Mouse (Mus musculus) embryonic facial prominence, embryonic 12.5 days (tissue): Measurements from ENCODE around the gene Tnfrsf25. TPM values are rescaled to one million over a fixed set of nuclear protein-coding genes. Genes with fewer than 3 reads are reported as not detected.

ENCODE experiments used
- ATAC-seq: fragments of 200-750 bp; cut with Nextera tagmentation; 2 replicates; pipeline ENCODE4 v1.8.0; 2017; ENCODE audit not compliant: insufficient number of reproducible peaks, insufficient read depth, low FRiP score, low TSS enrichment
- H3K27ac ChIP-seq: fragments of 300-500 bp; sonication (generic); 2 replicates; pipeline ENCODE4 v1.5.1; 2016; ENCODE audit warnings: mild to moderate bottlenecking
- H3K27me3 ChIP-seq: fragments of 300-500 bp; sonication (generic); 2 replicates; pipeline ENCODE4 v1.6.1; 2016; ENCODE audit warnings: mild to moderate bottlenecking, moderate library complexity
- H3K36me3 ChIP-seq: fragments of 300-500 bp; sonication (generic); 2 replicates; pipeline ENCODE4 v1.6.1; 2016; ENCODE audit warnings: mild to moderate bottlenecking
- H3K4me1 ChIP-seq: fragments of 300-500 bp; sonication (generic); 2 replicates; pipeline ENCODE4 v1.6.1; 2016
- H3K4me2 ChIP-seq: fragments of 300-500 bp; sonication (generic); replicated peaks from 2 replicates; pipeline ENCODE4 v1.6.1; 2016; ENCODE audit warnings: mild to moderate bottlenecking, moderate library complexity
- H3K4me3 ChIP-seq: fragments of 300-500 bp; sonication (generic); 2 replicates; pipeline ENCODE4 v1.5.1; 2016; ENCODE audit warnings: mild to moderate bottlenecking
- H3K9ac ChIP-seq: fragments of 300-500 bp; sonication (generic); 2 replicates; pipeline ENCODE4 v1.6.1; 2016; ENCODE audit warnings: mild to moderate bottlenecking, moderate library complexity
- H3K9me3 ChIP-seq: fragments of 300-500 bp; sonication (generic); 2 replicates; pipeline ENCODE4 v1.6.1; 2016; ENCODE audit warnings: mild to moderate bottlenecking, moderate library complexity
- WGBS: fragments of 180-500 bp; shearing (Covaris S2); methylation state at CpG from one replicate; pipeline ENCODE4 v1.1.7; 2016; 5-methylcytosine and 5-hydroxymethylcytosine counted together
- polyA plus RNA-seq: library from polyadenylated mRNA; unstranded; fragments of >200 nt; fragmentation: Nextera tagmentation; extraction: Ambion mirVana; gene quantifications from 2 replicates; pipeline ENCODE4 v1.2.1, GENCODE M21; 2016

Tnfrsf25 gene
- polyA plus RNA-seq, 1 experiment from 2014 or later, result 1.1 TPM

DNA sequence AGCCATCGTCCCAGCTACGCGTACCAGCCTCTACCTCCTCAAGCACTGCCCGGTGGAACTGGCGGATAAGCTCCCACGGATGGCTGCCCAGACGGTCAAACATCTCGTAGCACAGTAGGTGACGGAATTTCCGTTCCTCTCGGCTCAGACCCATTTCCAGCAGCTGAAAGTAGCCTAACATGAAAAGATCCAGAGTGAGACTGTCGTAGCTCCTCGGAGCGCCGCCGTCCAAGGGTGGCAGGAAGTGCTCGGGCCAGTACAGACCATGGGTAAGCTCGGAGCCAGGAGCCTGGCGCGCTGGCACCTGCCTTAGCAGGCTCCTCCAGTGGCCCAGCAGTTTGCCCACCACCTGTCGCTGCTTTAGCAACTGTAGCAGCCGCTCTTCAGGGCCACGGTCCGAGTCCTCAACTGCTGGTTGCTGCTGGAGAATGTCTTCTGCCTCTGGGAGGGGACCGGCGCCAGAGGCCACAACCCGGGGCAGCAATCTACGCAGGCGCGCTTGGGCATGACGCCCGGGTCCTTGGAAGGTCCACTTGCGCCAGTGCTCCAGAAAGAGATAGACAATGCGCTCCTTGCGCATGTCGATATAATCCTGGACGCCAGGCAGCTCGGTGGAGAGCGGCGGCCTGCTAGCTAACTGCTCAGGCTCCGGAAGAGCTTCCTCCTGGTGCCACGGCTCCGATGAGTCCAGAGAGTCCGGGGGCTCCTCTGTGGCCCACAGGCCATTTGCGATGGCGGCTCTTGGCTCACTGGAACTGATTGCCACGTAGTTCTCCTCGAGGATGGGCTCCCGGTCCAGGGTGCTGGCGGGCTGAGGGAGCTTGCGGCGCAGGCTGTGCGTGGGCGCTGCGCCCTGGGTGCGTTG is 9.7 kb downstream of the Tnfrsf25 start:
- WGBS, result 8% methylated on average over 56 of the region's 56 CpGs
- Histone ChIP-seq H3K4me3 (peak overlapping the region; percentile 17; the same call in 1 of the 2 replicates), H3K27ac (no peak overlapping the region), H3K4me2 (peak overlapping the region; percentile 30), H3K27me3 (peaks cover 99% of the 10 kb centered on the region), H3K9ac (no peak overlapping the region), H3K9me3 (no peaks in the 10 kb centered on the region), H3K4me1 (peaks cover 28% of the 10 kb centered on the region), H3K36me3 (no peaks in the 10 kb centered on the region)
- ATAC-seq, result no peak

DNA sequence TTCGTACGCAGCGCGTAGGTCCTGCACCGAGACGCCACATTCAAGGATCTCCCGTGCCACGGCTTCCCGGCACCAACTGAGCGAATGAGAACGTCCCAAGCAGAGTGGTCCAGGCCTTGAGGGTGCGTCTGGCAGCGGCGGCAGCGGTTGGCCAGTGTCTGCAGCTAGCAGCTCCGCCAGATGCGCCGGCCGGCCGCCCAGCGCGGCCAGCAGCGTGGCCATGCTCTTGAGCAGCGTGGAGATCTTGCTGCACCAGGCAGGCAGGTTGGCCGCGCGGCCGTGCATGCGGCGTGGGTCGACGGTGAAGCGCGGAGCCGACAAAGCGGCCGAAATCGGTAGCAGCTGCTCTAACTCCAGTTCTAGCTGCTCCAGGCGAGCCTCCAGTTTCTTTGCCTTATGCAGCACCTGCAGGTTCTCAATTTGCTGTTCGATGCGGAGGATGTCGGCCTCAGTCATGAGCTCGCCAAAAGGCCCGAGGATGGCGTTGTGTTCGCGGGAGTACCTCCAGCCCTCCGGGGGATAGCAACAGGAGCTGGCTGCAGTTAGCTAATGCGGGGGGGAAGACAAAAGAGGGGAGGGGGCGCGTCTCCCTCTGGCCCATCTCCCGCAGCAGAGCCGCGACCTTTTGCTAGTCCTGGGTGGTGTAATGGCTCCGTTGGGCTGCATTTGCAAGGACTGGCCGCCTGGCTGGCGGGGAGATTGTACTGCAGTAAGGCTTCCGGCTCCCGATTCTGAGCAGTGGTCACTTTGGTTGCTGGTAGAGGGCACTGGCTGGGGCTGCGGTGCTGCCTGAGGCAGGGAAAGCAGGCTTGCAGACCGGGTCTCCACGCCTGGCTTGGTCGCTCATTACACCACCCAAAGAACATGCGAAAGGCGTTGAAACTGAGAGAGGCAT is 10.5 kb downstream of the Tnfrsf25 start:
- Histone ChIP-seq H3K9me3 (no peaks in the 10 kb centered on the region), H3K27ac (no peak overlapping the region), H3K36me3 (no peaks in the 10 kb centered on the region), H3K9ac (no peak overlapping the region), H3K4me2 (peak overlapping the region; percentile 30), H3K4me3 (peak overlapping the region; percentile 17; the same call in 1 of the 2 replicates), H3K27me3 (peaks cover 99% of the 10 kb centered on the region), H3K4me1 (peaks cover 28% of the 10 kb centered on the region)
- 5% methylated on average over 65 of the region's 65 CpGs for WGBS
- no peak for ATAC-seq

DNA sequence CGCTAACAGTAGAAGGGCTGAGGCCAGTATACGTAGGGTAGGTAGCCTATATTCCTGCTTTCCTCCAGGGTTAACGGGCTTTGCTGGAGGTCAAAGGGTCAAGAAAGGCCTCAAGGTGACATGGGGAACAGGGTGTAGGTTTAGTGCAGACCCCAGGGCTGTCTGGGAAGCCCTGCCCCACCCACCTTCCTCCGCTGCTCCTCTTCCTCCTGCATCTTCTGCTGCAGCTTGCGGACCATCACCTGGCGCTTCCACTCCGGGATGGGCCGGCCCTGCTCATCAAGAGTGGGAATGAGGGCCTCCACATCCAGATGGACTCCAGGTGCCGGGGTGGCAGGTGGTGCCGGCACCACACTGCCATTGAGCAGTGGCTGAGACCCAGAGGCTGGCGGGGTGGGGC is 12.2 kb downstream of the Tnfrsf25 start:
- Histone ChIP-seq H3K4me2 (no peak overlapping the region), H3K4me3 (no peak overlapping the region), H3K9ac (no peak overlapping the region), H3K27ac (no peak overlapping the region), H3K27me3 (peaks cover 100% of the 10 kb centered on the region), H3K36me3 (no peaks in the 10 kb centered on the region), H3K9me3 (no peaks in the 10 kb centered on the region), H3K4me1 (peaks cover 41% of the 10 kb centered on the region)
- no peak for ATAC-seq
- 71% methylated on average over 11 of the region's 11 CpGs for WGBS

DNA sequence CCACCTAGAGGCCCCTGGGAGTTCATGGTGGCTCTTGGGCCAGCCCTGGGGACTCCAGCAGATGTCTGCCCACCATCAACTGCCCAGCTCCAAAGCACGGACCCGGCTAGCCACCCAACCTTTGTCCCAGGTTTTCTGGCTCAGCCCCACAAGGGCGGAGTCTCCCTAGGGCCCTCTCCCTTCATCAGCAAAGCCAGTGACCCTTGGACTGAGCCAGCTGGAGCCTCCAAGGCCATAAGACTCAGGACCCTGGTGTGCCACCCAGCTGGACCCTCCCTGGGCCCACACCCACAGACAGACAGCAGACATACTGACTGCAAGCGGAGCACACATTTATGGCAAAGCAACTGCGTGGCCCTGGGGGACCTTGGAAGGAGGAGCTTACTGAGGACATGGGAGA is 13.1 kb downstream of the Tnfrsf25 start:
- Histone ChIP-seq H3K9ac (no peak overlapping the region), H3K27me3 (peaks cover 100% of the 10 kb centered on the region), H3K4me2 (no peak overlapping the region), H3K27ac (no peak overlapping the region), H3K4me1 (peaks cover 41% of the 10 kb centered on the region), H3K36me3 (no peaks in the 10 kb centered on the region), H3K9me3 (no peaks in the 10 kb centered on the region), H3K4me3 (no peak overlapping the region)
- WGBS, result 52% methylated on average over 5 of the region's 5 CpGs
- ATAC-seq, result no peak

DNA sequence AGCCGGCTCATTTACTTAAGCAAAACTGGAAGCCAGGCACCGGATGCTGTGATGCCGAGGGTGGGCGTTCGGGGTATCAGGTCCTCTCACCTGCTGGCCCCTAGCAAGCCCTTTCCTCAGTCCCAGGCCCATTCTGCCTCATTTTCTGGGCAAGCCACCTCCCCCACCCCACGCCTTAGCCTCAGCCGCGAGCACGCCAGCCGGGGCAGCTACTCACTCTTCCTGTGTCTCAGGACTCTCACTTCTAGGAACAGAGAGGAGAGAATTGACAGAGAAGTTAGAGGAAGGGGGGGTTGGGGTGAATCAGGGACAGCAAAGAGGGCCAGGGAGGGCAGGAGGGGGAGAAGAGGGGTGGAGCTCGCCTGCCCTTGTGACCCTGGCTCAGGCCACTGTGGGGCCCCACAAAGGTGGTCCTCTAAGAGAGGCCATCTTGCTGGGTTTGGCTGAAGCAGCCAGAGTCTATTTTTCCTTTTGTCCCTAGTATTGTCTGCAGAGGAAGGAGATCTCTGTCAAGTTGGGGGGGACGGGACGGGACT is 13.7 kb downstream of the Tnfrsf25 start:
- Histone ChIP-seq H3K9me3 (no peaks in the 10 kb centered on the region), H3K9ac (no peak overlapping the region), H3K36me3 (no peaks in the 10 kb centered on the region), H3K4me1 (peaks cover 41% of the 10 kb centered on the region), H3K4me3 (no peak overlapping the region), H3K4me2 (0 out of 2 replicates have a peak overlapping the region, but pooled peaks have one; percentile 64), H3K27ac (no peak overlapping the region), H3K27me3 (peaks cover 100% of the 10 kb centered on the region)
- WGBS, result 23% methylated on average over 13 of the region's 13 CpGs
- ATAC-seq, result no peak

DNA sequence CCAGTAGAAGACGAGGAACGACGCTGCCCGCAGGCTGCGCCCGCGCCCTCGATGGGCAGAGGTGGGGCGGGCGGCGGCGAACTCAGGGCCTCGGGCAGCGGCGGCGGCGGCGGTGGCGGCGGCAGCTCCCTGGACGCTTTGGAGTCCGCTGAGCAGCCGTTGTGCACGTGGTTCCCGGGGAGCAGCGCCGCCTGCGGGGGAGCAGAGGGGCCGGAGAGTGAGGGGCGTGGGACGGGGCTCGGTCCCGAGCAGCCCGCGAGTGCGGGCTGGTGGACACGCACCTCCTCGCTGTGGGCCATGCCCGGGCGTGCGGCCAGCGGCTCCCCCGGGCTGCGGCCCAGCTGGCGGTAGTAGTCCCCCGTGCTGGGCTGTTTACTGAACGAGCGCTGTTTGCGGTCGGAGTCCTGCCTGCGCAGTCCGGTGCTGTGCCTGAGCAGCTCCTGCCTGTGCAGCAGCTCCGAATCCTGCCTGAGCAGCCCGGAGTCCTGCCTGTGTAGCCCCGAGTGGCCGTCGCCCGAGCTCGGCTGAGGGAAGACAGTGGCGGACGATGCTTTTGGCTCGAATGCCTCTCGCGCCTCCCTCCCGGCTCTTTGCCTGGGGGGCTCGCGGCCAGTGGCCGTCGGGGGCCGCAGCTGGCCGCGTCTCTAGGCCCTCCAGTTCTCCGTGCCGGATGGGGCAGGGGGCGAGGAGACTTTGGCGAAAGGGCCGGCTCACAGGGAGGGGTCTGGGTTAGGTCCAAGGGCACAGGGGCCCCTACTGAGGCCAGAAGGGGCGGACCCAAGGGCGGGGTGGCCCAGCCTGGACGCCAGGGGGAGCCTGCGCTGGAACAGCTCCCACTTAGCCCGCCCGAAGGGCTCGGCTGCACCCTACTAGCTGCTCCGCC is 15.3 kb downstream of the Tnfrsf25 start:
- no peaks in the 10 kb centered on the region for H3K9me3 ChIP-seq
- peaks cover 90% of the 10 kb centered on the region for H3K27me3 ChIP-seq
- H3K4me1 ChIP-seq, result peaks cover 30% of the 10 kb centered on the region
- no peak overlapping the region for H3K27ac ChIP-seq
- H3K36me3 ChIP-seq, result no peaks in the 10 kb centered on the region
- H3K4me3 ChIP-seq, result peak overlapping the region; percentile 38
- ATAC-seq, result peak; percentile 19; the same call in 1 of the 2 replicates
- WGBS, result under 1% methylated on average over 77 of the region's 85 CpGs
- peak overlapping the region; percentile 64 for H3K4me2 ChIP-seq
- H3K9ac ChIP-seq, result peak overlapping the region; percentile 46

DNA sequence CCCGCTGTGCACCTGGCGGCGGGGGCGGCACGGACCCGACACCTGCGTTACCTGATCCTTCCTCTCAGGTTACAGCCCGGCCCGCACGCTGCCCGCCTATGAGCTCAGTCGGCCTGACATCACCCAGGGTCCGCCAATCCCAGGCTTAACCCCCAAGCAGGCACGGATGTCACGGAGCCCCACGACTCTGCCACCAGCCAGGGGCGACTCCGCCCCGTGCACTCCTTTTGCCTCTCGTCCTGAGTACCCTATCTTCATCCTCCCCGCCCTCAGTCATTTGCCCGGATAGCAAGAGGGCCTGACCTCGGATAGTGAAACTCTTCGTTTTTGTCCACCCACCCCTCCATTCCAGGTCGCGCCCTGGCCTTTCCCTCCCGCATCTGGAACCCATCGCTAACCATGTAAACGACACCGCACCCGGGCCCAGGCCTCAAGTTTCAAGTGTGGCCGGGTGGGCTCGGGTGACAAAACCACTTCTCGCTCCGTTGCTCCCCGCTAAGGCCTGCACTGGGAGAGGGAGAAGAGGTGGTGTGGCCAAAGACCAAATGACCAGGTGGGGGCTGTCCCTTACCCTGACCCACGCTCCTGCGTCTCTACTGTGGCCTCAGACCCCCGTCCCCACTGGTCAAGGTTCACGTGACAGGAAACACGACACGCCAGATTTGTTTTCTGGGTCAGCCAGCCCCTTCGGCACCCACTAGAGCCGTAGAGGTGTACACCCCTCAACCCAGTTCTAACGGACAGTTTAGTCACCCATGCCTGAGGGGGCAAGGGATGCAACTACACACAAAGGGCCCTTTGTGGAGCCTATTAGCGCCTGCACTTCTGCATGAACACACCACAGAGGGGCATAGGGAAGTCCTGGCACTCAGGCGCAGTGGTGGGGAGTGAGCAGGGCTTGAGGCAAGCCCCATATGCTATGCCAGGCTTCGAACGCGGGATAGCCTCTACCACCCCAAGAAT is 16.4 kb downstream of the Tnfrsf25 start:
- no peaks in the 10 kb centered on the region for H3K9me3 ChIP-seq
- H3K9ac ChIP-seq, result no peak overlapping the region
- peaks cover 79% of the 10 kb centered on the region for H3K27me3 ChIP-seq
- peaks cover 24% of the 10 kb centered on the region for H3K4me1 ChIP-seq
- peak overlapping the region; percentile 38 for H3K4me3 ChIP-seq
- H3K4me2 ChIP-seq, result peak overlapping the region; percentile 64
- 0 out of 2 replicates have a peak overlapping the region, but pooled peaks have one; percentile 36 for H3K27ac ChIP-seq
- 2% methylated on average over 50 of the region's 50 CpGs for WGBS
- no peaks in the 10 kb centered on the region for H3K36me3 ChIP-seq
- no peak for ATAC-seq

DNA sequence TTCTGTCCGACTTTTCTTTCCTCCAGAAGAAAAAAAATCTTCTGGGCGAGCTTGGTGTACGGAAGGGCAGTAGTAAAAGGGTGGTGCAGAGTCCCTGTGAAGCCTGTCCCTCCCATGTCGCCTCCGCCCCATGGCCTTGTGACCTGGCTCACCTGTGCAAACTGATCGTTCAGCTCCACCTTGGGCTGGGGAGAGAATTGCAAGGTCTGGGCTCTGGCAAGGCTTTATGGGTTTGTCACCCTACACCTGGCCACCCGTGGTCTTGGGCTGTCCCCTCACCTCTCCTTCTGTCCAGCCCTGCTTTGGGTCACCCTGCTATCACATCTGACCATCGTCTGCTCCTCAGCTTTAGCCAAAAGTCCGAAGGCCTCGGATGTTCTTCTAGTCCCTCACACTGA is 17.0 kb downstream of the Tnfrsf25 start:
- Histone ChIP-seq H3K27ac (no peak overlapping the region), H3K4me3 (no peak overlapping the region), H3K4me1 (peaks cover 24% of the 10 kb centered on the region), H3K27me3 (peaks cover 72% of the 10 kb centered on the region), H3K9me3 (no peaks in the 10 kb centered on the region), H3K9ac (no peak overlapping the region), H3K36me3 (no peaks in the 10 kb centered on the region), H3K4me2 (no peak overlapping the region)
- WGBS, result 18% methylated on average over 10 of the region's 10 CpGs
- ATAC-seq, result no peak

DNA sequence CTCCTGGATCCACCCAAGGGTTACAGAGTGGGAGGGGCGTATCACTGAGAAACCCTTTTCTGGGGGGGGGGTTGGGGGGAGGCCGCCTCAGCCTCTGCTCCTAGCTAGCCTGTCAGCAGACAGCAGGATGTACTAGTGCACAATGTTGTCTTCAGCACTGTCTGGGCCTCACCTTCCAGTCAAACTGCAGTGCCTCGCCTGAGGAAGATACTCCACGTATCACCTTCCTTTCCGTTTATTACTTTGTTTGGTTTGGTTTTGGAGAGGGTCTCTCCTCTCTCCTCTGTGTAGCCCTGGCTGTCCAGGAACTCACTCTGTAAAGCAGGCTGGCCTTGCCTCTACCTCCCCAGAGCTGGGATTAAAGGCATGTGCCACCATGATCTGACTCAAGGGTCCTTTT is 17.5 kb downstream of the Tnfrsf25 start:
- no peak for ATAC-seq
- H3K9me3 ChIP-seq, result no peaks in the 10 kb centered on the region
- no peak overlapping the region for H3K4me2 ChIP-seq
- 50% methylated on average over 5 of the region's 5 CpGs for WGBS
- H3K9ac ChIP-seq, result no peak overlapping the region
- H3K4me1 ChIP-seq, result peaks cover 24% of the 10 kb centered on the region
- H3K27ac ChIP-seq, result no peak overlapping the region
- H3K27me3 ChIP-seq, result peaks cover 68% of the 10 kb centered on the region
- H3K36me3 ChIP-seq, result no peaks in the 10 kb centered on the region
- H3K4me3 ChIP-seq, result no peak overlapping the region

DNA sequence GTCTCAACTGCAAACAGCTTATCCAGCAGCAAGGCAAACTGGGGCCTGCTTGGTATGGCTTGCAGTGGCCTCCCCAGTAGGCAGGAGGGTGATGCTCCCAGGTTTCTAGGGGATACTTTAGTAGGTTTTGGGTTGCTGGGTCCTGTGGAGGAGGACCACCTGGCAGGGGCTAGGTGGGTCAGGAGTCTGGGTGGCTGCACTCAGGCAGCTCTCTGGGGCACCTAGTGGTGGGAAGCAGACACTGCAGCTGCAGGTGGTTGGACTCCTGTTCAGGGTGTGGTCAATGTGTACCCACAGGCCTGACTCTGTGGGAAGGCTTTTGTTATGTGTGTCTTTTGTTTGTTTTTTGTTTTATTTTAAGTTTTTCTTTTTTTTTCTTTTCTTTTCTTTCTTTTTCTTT is 18.8 kb downstream of the Tnfrsf25 start:
- Histone ChIP-seq H3K9ac (no peak overlapping the region), H3K36me3 (no peaks in the 10 kb centered on the region), H3K4me2 (no peak overlapping the region), H3K4me3 (no peak overlapping the region), H3K27ac (no peak overlapping the region), H3K27me3 (peaks cover 61% of the 10 kb centered on the region), H3K4me1 (peaks cover 27% of the 10 kb centered on the region), H3K9me3 (no peaks in the 10 kb centered on the region)
- no peak for ATAC-seq
